21 mouse cellular contexts compared by ENCODE assay signal in genomic region chr9:32745079-32745763, GRCm38 (mm10).
A peak's percentile ranks its signal among the peaks of the same experiment; 100 is the strongest.
DNase-seq lines count a peak whose midpoint lies in the region; ATAC-seq and TF ChIP-seq lines count a peak whose summit lies in the region.
"Had no signal": no experiment of that assay in that cellular context is flagged by ENCODE, and none has a peak within 500 bp of the region (broad histone marks: within the 10 kb centered on the region; RNA-seq: fewer than 3 reads in every experiment).

No protein-coding gene starts in this region.

- peaks cover 50% of the 10 kb centered on the region for H3K4me1 ChIP-seq in heart, embryonic 12.5 days (replicated peaks)
- H3K4me1 ChIP-seq in liver, adult 2 months (ENCODE audit: control insufficient read depth, insufficient read depth, low read length) = peaks cover 5% of the 10 kb centered on the region
- H3K4me1 ChIP-seq in liver, embryonic 12.5 days = no peaks in the 10 kb centered on the region
- H3K4me1 ChIP-seq: forebrain, embryonic 12.5 days had no signal

- no peaks in the 10 kb centered on the region for H3K27me3 ChIP-seq in heart, embryonic 12.5 days (replicated peaks)
- H3K27me3 ChIP-seq in liver, adult 2 months (ENCODE audit: control insufficient read depth, insufficient read depth, low read length) = no peaks in the 10 kb centered on the region
- no peaks in the 10 kb centered on the region; the same call in 1 of the 2 replicates for H3K27me3 ChIP-seq in liver, embryonic 12.5 days (replicated peaks)
- H3K27me3 ChIP-seq: forebrain, embryonic 12.5 days; limb, embryonic 15.5 days; lung, embryonic 15.5 days had no signal

- ATAC-seq in heart, embryonic 12.5 days (ENCODE audit: insufficient number of reproducible peaks, low FRiP score) = no peak
- ATAC-seq in liver, embryonic 12.5 days = no peak
- ATAC-seq in megakaryocyte progenitor cell, adult 5-6 weeks (replicated peaks; ENCODE audit: poor library complexity) = no peak
- ATAC-seq: intestine, postnatal 0 days had no signal

- peak overlapping the region; percentile 44 for H3K27ac ChIP-seq in heart, embryonic 12.5 days (ENCODE audit: poor library complexity, severe bottlenecking)
- H3K27ac ChIP-seq in liver, adult 2 months (replicated peaks; ENCODE audit: insufficient read depth, low read depth, low read length) = peak overlapping the region; percentile 38; the same call in 1 of the 2 replicates
- no peak overlapping the region for H3K27ac ChIP-seq in liver, embryonic 12.5 days
- H3K27ac ChIP-seq: forebrain, embryonic 12.5 days; hindbrain, embryonic 14.5 days; limb, embryonic 15.5 days; stomach, postnatal 0 days had no signal

- no peak for DNase-seq in heart, adult 18-20 months
- no peak for DNase-seq in liver, adult 2 months (ENCODE audit: extremely low read depth, low read depth, low spot score)
- peak; percentile 41 to 42 for DNase-seq in B cell, adult 2 months
- DNase-seq in induced T-regulatory cell, adult 2 months (ENCODE audit: low read depth) = peak; percentile 85
- no peak for DNase-seq in neural tube, embryonic 10.5 days (ENCODE audit: extremely low spot score, low spot score)
- DNase-seq: cerebellum, postnatal 14 days; gastrocnemius, postnatal 25 days; heart, postnatal 14 days; kidney, postnatal 10 days; midbrain, embryonic 14.5 days had no signal

- no peak overlapping the region for H3K4me3 ChIP-seq in heart, embryonic 12.5 days
- H3K4me3 ChIP-seq in liver, adult 2 months (ENCODE audit: insufficient read depth, low read depth, low read length) = no peak overlapping the region
- H3K4me3 ChIP-seq in liver, embryonic 12.5 days = no peak overlapping the region
- H3K4me3 ChIP-seq: forebrain, embryonic 12.5 days; limb, embryonic 15.5 days; lung, embryonic 15.5 days; myocyte had no signal

- TF ChIP-seq CTCF in liver, adult 2 months (IDR thresholded peaks at IDR 0.05; ENCODE audit: low read depth, low read length) = no peak

- H3K79me2 ChIP-seq in liver, adult 2 months (ENCODE audit: control insufficient read depth, insufficient read depth, low read length) = peaks cover 4% of the 10 kb centered on the region; the same call in 1 of the 2 replicates

- no peak for TF ChIP-seq POLR2A in liver, adult 2 months (IDR thresholded peaks at IDR 0.05; ENCODE audit: extremely low read depth, insufficient read depth, low read length)

- H3K36me3 ChIP-seq in heart, embryonic 12.5 days = peaks cover 39% of the 10 kb centered on the region
- no peaks in the 10 kb centered on the region; the same call in 1 of the 2 replicates for H3K36me3 ChIP-seq in liver, adult 2 months (ENCODE audit: control insufficient read depth, insufficient read depth, low read length)
- H3K36me3 ChIP-seq in liver, embryonic 12.5 days = no peaks in the 10 kb centered on the region
- H3K36me3 ChIP-seq: forebrain, embryonic 12.5 days; G1E had no signal

- 78% methylated on average over 12 of the region's 12 CpGs for WGBS in heart, embryonic 12.5 days
- 81% methylated on average over 12 of the region's 12 CpGs for WGBS in liver, adult 2 months
- 72% methylated on average over 12 of the region's 12 CpGs for WGBS in liver, embryonic 12.5 days (ENCODE audit: insufficient replicate concordance)

- no peak overlapping the region for H3K9ac ChIP-seq in heart, embryonic 12.5 days
- H3K9ac ChIP-seq in liver, adult 2 months (ENCODE audit: low read depth, low read length) = no peak overlapping the region
- no peak overlapping the region for H3K9ac ChIP-seq in liver, embryonic 12.5 days
- H3K9ac ChIP-seq: forebrain, embryonic 12.5 days; hindbrain, embryonic 14.5 days; limb, embryonic 15.5 days; lung, embryonic 15.5 days had no signal

- H3K9me3 ChIP-seq in heart, embryonic 12.5 days (replicated peaks) = no peaks in the 10 kb centered on the region
- no peaks in the 10 kb centered on the region for H3K9me3 ChIP-seq in liver, embryonic 12.5 days (replicated peaks)
- H3K9me3 ChIP-seq: forebrain, embryonic 12.5 days; limb, embryonic 15.5 days; lung, embryonic 15.5 days had no signal

- no peak overlapping the region for H3K4me2 ChIP-seq in heart, embryonic 12.5 days
- no peak overlapping the region for H3K4me2 ChIP-seq in liver, embryonic 12.5 days
- H3K4me2 ChIP-seq: forebrain, embryonic 12.5 days; hindbrain, embryonic 14.5 days; limb, embryonic 15.5 days; lung, embryonic 15.5 days had no signal

Comparison
In these comparisons a context has a peak if more than half of its experiments do, and no peak if none do; other contexts are left out.
1. DNase-seq: peak in B cell, adult 2 months (2 of 2) and induced T-regulatory cell, adult 2 months (single experiment); none in heart, adult 18-20 months (0 of 2), liver, adult 2 months (single experiment) and neural tube, embryonic 10.5 days (single experiment).